Mouse (Mus musculus): ENCODE measurements around the gene Bcl2l14. TPM values are rescaled to one million over a fixed set of nuclear protein-coding genes. Genes with fewer than 3 reads are reported as not detected.

The Bcl2l14 gene
- polyA plus RNA-seq, 2 experiments = 0.26 to 0.99 TPM

DNA sequence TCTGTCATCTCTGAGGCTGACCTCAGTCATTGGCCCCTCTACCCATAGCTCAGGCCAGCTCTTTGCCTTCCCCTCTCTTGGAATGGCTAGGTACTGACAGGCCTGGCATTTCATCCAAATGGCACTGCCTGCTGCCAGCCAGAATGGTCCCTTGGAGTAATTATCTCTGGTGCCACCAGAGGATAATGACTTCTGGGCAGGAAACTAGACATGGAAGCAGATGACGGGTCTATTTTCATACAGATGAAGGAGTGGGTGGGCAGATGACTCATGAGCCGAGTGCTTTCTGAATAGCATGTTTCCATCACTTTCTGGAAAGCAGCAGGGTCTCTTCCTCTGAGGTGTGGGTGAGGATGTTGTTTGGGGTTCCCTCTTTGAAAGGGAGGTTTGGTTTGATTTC, 23.2 kb upstream of the Bcl2l14 start:
- no peaks in the 10 kb centered on the region for H3K27me3 ChIP-seq (ENCODE audit: control insufficient read depth, insufficient read depth, low read length)
- H3K9ac ChIP-seq (ENCODE audit: low read depth, low read length, severe bottlenecking) = no peak overlapping the region
- H3K27ac ChIP-seq (replicated peaks; ENCODE audit: low read depth, low read length) = no peak overlapping the region
- DNase-seq (ENCODE audit: low spot score) (no peak), ATAC-seq (ENCODE audit: low FRiP score, low read depth) (no peak)
- H3K9me3 ChIP-seq (ENCODE audit: control insufficient read depth, low read length) = no peaks in the 10 kb centered on the region; the same call in 1 of the 2 replicates
- H3K4me1 ChIP-seq (ENCODE audit: control insufficient read depth, insufficient read depth, low read length) = no peaks in the 10 kb centered on the region
- no peaks in the 10 kb centered on the region for H3K36me3 ChIP-seq (ENCODE audit: control insufficient read depth, insufficient read depth, low read length)
- H3K4me3 ChIP-seq (replicated peaks; ENCODE audit: low read length) = no peak overlapping the region
- TF ChIP-seq POLR2A (IDR thresholded peaks at IDR 0.05; ENCODE audit: borderline replicate concordance, extremely low read depth, insufficient read depth, insufficient read length) = no peak
- no peak overlapping the region for H3K4me2 ChIP-seq (replicated peaks; ENCODE audit: low read depth, low read length, severe bottlenecking)
- WGBS = 70% methylated on average over 2 of the region's 2 CpGs

DNA sequence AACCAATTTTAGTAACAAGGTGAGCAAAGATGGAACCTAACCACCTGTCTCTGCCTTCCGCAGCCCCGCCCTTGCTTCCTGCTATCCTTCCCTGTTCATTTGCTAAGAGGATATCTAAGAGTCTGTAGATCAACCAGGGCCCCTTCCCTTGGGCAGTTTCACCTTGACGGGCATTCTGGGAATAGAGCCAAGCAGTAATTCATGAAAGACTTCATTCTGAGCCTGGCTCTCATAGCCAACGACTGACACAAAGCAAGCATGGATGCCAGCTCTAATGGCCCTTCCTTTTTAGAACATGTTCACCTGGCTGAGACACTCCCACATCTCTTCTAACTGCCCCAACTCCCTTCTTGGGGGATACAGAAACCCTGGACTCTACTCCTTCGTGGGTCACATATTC, 18.9 kb upstream of the Bcl2l14 start:
- no peaks in the 10 kb centered on the region for H3K27me3 ChIP-seq (ENCODE audit: control insufficient read depth, insufficient read depth, low read length)
- TF ChIP-seq POLR2A (IDR thresholded peaks at IDR 0.05; ENCODE audit: borderline replicate concordance, extremely low read depth, insufficient read depth, insufficient read length) = no peak
- no peak overlapping the region for H3K9ac ChIP-seq (ENCODE audit: low read depth, low read length, severe bottlenecking)
- no peak for ATAC-seq (ENCODE audit: low FRiP score, low read depth)
- no peaks in the 10 kb centered on the region for H3K36me3 ChIP-seq (ENCODE audit: control insufficient read depth, insufficient read depth, low read length)
- no peaks in the 10 kb centered on the region; the same call in 1 of the 2 replicates for H3K9me3 ChIP-seq (ENCODE audit: control insufficient read depth, low read length)
- no peak overlapping the region for H3K27ac ChIP-seq (replicated peaks; ENCODE audit: low read depth, low read length)
- no peaks in the 10 kb centered on the region for H3K4me1 ChIP-seq (ENCODE audit: control insufficient read depth, insufficient read depth, low read length)
- no peak overlapping the region for H3K4me3 ChIP-seq (replicated peaks; ENCODE audit: low read length)
- WGBS = 66% methylated on average over 5 of the region's 5 CpGs
- DNase-seq (ENCODE audit: low spot score) = no peak
- no peak overlapping the region for H3K4me2 ChIP-seq (replicated peaks; ENCODE audit: low read depth, low read length, severe bottlenecking)

DNA sequence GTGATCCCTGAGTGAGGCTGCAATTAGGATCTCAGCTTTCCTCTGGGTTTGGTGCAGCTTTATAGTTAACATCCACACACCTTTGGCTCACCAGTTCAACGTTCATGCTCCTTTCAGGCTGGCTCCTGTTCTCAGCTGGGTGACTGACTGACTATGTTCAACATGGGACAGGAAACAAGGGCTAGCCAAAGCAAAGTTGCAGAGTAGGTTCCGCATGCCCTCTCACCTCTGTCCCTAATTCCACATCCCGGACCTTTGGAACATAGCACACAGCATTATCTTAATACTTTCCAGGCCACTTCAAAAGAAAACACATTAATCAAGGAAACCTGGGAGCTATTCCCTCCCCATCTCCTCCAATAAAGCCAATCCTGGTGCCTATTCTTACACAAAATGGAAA, 18.3 kb upstream of the Bcl2l14 start:
- DNase-seq (ENCODE audit: low spot score) (no peak), ATAC-seq (ENCODE audit: low FRiP score, low read depth) (no peak)
- Histone ChIP-seq H3K9me3 (ENCODE audit: control insufficient read depth, low read length) (no peaks in the 10 kb centered on the region; the same call in 1 of the 2 replicates), H3K27me3 (ENCODE audit: control insufficient read depth, insufficient read depth, low read length) (no peaks in the 10 kb centered on the region), H3K4me2 (replicated peaks; ENCODE audit: low read depth, low read length, severe bottlenecking) (no peak overlapping the region), H3K9ac (ENCODE audit: low read depth, low read length, severe bottlenecking) (no peak overlapping the region), H3K27ac (replicated peaks; ENCODE audit: low read depth, low read length) (no peak overlapping the region), H3K4me1 (ENCODE audit: control insufficient read depth, insufficient read depth, low read length) (no peaks in the 10 kb centered on the region), H3K36me3 (ENCODE audit: control insufficient read depth, insufficient read depth, low read length) (no peaks in the 10 kb centered on the region), H3K4me3 (replicated peaks; ENCODE audit: low read length) (no peak overlapping the region)
- no peak for TF ChIP-seq POLR2A (IDR thresholded peaks at IDR 0.05; ENCODE audit: borderline replicate concordance, extremely low read depth, insufficient read depth, insufficient read length)
- WGBS = 41% methylated on average over 3 of the region's 3 CpGs

DNA sequence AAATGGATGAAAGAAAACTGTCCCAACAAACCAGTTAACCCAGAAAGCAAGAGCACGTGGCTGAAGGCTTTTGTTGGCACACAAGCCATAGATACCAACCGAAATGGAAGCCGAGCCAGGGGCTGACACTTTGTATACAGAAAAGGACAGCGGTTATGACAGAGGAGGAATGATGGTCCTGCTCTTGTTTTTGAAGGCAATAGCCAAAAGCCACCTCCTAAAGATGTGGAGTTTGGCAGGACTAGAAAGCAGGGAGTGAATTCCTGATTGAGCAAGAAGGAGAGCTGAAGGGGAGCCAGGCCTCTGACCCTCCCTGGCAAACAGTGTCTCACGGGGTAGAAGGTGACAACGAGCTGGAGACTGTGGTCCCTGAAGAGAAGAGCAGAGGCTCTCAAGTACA, 14.7 kb upstream of the Bcl2l14 start:
- 84% methylated on average over 6 of the region's 6 CpGs for WGBS
- no peaks in the 10 kb centered on the region for H3K27me3 ChIP-seq (ENCODE audit: control insufficient read depth, insufficient read depth, low read length)
- no peak for DNase-seq (ENCODE audit: low spot score)
- ATAC-seq (ENCODE audit: low FRiP score, low read depth) = no peak
- no peak for TF ChIP-seq POLR2A (IDR thresholded peaks at IDR 0.05; ENCODE audit: borderline replicate concordance, extremely low read depth, insufficient read depth, insufficient read length)
- no peaks in the 10 kb centered on the region for H3K36me3 ChIP-seq (ENCODE audit: control insufficient read depth, insufficient read depth, low read length)
- no peak overlapping the region for H3K9ac ChIP-seq (ENCODE audit: low read depth, low read length, severe bottlenecking)
- H3K4me3 ChIP-seq (replicated peaks; ENCODE audit: low read length) = no peak overlapping the region
- H3K4me2 ChIP-seq (replicated peaks; ENCODE audit: low read depth, low read length, severe bottlenecking) = no peak overlapping the region
- no peak overlapping the region for H3K27ac ChIP-seq (replicated peaks; ENCODE audit: low read depth, low read length)
- H3K4me1 ChIP-seq (ENCODE audit: control insufficient read depth, insufficient read depth, low read length) = no peaks in the 10 kb centered on the region
- no peaks in the 10 kb centered on the region for H3K9me3 ChIP-seq (ENCODE audit: control insufficient read depth, low read length)

DNA sequence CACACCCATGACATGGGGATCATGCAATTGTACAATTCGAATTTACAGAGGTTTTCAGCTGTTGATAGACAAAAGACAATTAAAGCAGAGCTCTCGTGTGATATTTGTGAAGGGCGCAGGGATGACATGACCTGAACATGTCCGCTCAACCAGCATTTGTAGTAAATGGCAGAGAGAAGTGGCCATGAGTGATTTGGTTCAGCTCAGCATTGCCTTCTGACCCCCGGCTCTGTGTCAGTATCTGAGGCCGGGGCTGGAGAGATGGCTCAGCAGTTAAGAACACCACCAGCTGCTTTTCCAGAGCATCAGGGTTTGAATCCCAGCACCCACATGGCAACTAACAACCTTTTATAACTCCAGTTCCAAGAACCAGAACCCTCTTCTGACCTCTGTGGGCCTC, 10.2 kb upstream of the Bcl2l14 start:
- ATAC-seq (ENCODE audit: low FRiP score, low read depth) (no peak), DNase-seq (ENCODE audit: low spot score) (no peak)
- no peak overlapping the region for H3K4me2 ChIP-seq (replicated peaks; ENCODE audit: low read depth, low read length, severe bottlenecking)
- no peaks in the 10 kb centered on the region for H3K36me3 ChIP-seq (ENCODE audit: control insufficient read depth, insufficient read depth, low read length)
- H3K4me1 ChIP-seq (ENCODE audit: control insufficient read depth, insufficient read depth, low read length) = no peaks in the 10 kb centered on the region
- H3K9ac ChIP-seq (ENCODE audit: low read depth, low read length, severe bottlenecking) = no peak overlapping the region
- no peak for TF ChIP-seq POLR2A (IDR thresholded peaks at IDR 0.05; ENCODE audit: borderline replicate concordance, extremely low read depth, insufficient read depth, insufficient read length)
- no peak overlapping the region for H3K4me3 ChIP-seq (replicated peaks; ENCODE audit: low read length)
- 84% methylated on average over 6 of the region's 6 CpGs for WGBS
- no peaks in the 10 kb centered on the region for H3K9me3 ChIP-seq (ENCODE audit: control insufficient read depth, low read length)
- H3K27ac ChIP-seq (replicated peaks; ENCODE audit: low read depth, low read length) = no peak overlapping the region
- no peaks in the 10 kb centered on the region for H3K27me3 ChIP-seq (ENCODE audit: control insufficient read depth, insufficient read depth, low read length)

DNA sequence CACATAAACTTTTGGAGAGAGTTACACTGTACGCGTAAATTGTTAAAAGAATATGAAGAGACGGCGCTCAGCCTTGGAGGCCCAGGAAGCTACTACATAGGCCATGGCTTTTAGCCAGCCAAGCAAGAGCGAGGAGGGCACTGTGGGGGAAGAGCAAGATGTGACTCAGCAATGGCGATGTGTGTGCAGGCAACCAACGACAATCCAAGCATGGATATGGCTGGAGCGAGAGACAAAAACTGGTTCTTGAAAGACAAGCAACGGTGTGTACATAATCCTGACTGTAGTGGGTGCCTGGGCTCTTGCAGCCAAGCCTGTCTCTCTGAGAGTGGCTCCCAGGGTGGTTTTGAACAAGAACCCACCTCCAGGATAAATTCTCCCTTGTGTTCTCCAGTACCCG, 8.7 kb upstream of the Bcl2l14 start:
- H3K27me3 ChIP-seq (ENCODE audit: control insufficient read depth, insufficient read depth, low read length) = no peaks in the 10 kb centered on the region
- no peak for DNase-seq (ENCODE audit: low spot score)
- H3K9ac ChIP-seq (ENCODE audit: low read depth, low read length, severe bottlenecking) = no peak overlapping the region
- H3K36me3 ChIP-seq (ENCODE audit: control insufficient read depth, insufficient read depth, low read length) = no peaks in the 10 kb centered on the region
- 90% methylated on average over 10 of the region's 10 CpGs for WGBS
- no peaks in the 10 kb centered on the region for H3K4me1 ChIP-seq (ENCODE audit: control insufficient read depth, insufficient read depth, low read length)
- H3K27ac ChIP-seq (replicated peaks; ENCODE audit: low read depth, low read length) = no peak overlapping the region
- no peak for TF ChIP-seq POLR2A (IDR thresholded peaks at IDR 0.05; ENCODE audit: borderline replicate concordance, extremely low read depth, insufficient read depth, insufficient read length)
- ATAC-seq (ENCODE audit: low FRiP score, low read depth) = no peak
- no peaks in the 10 kb centered on the region for H3K9me3 ChIP-seq (ENCODE audit: control insufficient read depth, low read length)
- H3K4me2 ChIP-seq (replicated peaks; ENCODE audit: low read depth, low read length, severe bottlenecking) = no peak overlapping the region
- no peak overlapping the region for H3K4me3 ChIP-seq (replicated peaks; ENCODE audit: low read length)

Data from limb, embryonic 14.5 days (tissue).